Mouse (Mus musculus) embryonic facial prominence, embryonic 15.5 days (tissue): Measurements from ENCODE around the gene Sema3b. TPM values are rescaled to one million over a fixed set of nuclear protein-coding genes. Genes with fewer than 3 reads are reported as not detected.

Source experiments
- ATAC-seq: fragments of 200-750 bp; cut with Nextera tagmentation; 2 replicates; pipeline ENCODE4 v1.8.0; 2017; ENCODE audit warnings: low read depth, moderate TSS enrichment; ENCODE audit not compliant: insufficient number of reproducible peaks, low FRiP score, low TSS enrichment
- H3K27ac ChIP-seq: fragments of 300-500 bp; sonication (generic); replicated peaks from 2 replicates; pipeline ENCODE4 v1.5.1; 2015; ENCODE audit warnings: mild to moderate bottlenecking, inconsistent platforms
- H3K27me3 ChIP-seq: fragments of 300-500 bp; sonication (generic); 2 replicates; pipeline ENCODE4 v1.6.1; 2015; ENCODE audit warnings: inconsistent platforms
- H3K36me3 ChIP-seq: fragments of 300-500 bp; sonication (generic); 2 replicates; pipeline ENCODE4 v1.6.1; 2015; ENCODE audit warnings: mild to moderate bottlenecking, inconsistent platforms
- H3K4me1 ChIP-seq: fragments of 300-500 bp; sonication (generic); 2 replicates; pipeline ENCODE4 v1.6.1; 2015; ENCODE audit warnings: inconsistent platforms
- H3K4me2 ChIP-seq: fragments of 300-500 bp; sonication (generic); replicated peaks from 2 replicates; pipeline ENCODE4 v1.6.1; 2015; ENCODE audit warnings: mild to moderate bottlenecking, inconsistent platforms
- H3K4me3 ChIP-seq: fragments of 300-500 bp; sonication (generic); replicated peaks from 2 replicates; pipeline ENCODE4 v1.5.1; 2015; ENCODE audit warnings: mild to moderate bottlenecking, inconsistent platforms
- H3K9ac ChIP-seq: fragments of 300-500 bp; sonication (generic); 2 replicates; pipeline ENCODE4 v1.6.1; 2015; ENCODE audit warnings: inconsistent platforms
- H3K9me3 ChIP-seq: fragments of 300-500 bp; sonication (generic); replicated peaks from 2 replicates; pipeline ENCODE4 v1.6.1; 2016; ENCODE audit warnings: inconsistent platforms
- WGBS: fragments of 180-500 bp; shearing (Covaris S2); methylation state at CpG from one replicate; pipeline ENCODE4 v1.1.7; 2015; 5-methylcytosine and 5-hydroxymethylcytosine counted together
- polyA plus RNA-seq: library from polyadenylated mRNA; unstranded; fragments of >200 nt; fragmentation: Nextera tagmentation; extraction: Ambion mirVana; gene quantifications from 2 replicates; pipeline ENCODE4 v1.2.1, GENCODE M21; 2015

The Sema3b gene
- polyA plus RNA-seq, 1 experiment from 2014 or later, result 21.2 TPM

DNA sequence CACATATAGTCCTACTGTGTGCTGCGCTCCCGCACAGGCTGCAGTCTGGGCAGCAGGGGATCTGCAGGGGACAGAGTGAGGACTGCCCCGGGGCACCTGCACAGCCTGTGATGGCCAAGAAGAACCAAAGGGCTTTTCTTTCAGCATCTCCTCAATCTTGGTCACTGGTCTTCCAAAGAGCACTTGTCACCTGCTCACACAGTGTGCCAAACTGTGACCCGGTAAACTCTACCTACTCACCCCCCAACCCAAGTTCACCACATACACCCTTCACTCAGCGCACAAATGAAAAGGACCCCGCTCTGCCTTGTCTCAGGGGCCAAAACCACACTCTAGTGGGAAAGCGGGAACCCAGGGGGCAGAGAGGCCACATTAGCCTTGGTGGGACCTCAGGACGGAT lies 22.8 kb upstream of the Sema3b start:
- Histone ChIP-seq H3K9me3 (no peaks in the 10 kb centered on the region), H3K4me1 (peaks cover 82% of the 10 kb centered on the region), H3K27ac (peak overlapping the region; percentile 94), H3K4me3 (peak overlapping the region; percentile 82), H3K9ac (no peak overlapping the region), H3K4me2 (peak overlapping the region; percentile 95), H3K36me3 (no peaks in the 10 kb centered on the region), H3K27me3 (no peaks in the 10 kb centered on the region)
- ATAC-seq, result no peak
- WGBS, result 77% methylated on average over 8 of the region's 8 CpGs

GRCm38 (mm10) chr9:107631311-107631826 lies 22.3 kb upstream of the Sema3b start:
- no peak for ATAC-seq
- Histone ChIP-seq H3K4me1 (peaks cover 87% of the 10 kb centered on the region), H3K36me3 (no peaks in the 10 kb centered on the region), H3K27me3 (no peaks in the 10 kb centered on the region), H3K27ac (peak overlapping the region; percentile 94), H3K9me3 (no peaks in the 10 kb centered on the region), H3K4me3 (no peak overlapping the region), H3K4me2 (peak overlapping the region; percentile 95), H3K9ac (no peak overlapping the region)
- WGBS, result 61% methylated on average over 9 of the region's 9 CpGs

DNA sequence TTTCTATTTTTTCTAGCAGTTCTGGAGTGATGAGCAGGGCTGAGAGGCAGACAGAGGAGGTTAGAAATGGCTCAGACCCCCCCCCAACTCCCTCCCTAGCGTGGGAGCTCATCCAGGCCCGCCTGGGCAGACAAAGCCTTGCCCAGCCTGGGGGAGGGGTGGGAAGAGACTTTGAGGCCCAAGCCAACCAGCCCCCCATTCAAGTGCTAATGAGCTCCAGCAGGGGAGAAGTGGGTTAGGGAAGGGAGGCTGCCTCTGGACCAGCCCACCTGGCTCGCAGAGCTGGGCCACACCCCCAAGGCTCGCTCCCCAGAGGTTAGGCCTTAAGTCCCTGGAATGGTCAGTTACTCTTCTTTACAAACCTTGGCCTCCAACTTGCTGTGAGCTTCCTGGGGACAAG lies 21.5 kb upstream of the Sema3b start:
- Histone ChIP-seq H3K4me2 (peak overlapping the region; percentile 36), H3K27ac (peak overlapping the region; percentile 94), H3K4me1 (peaks cover 88% of the 10 kb centered on the region), H3K9me3 (no peaks in the 10 kb centered on the region), H3K36me3 (0 out of 2 replicates have a peak, but pooled peaks cover 1% of the 10 kb centered on the region), H3K4me3 (peak overlapping the region; percentile 15; the same call in 1 of the 2 replicates), H3K27me3 (no peaks in the 10 kb centered on the region), H3K9ac (no peak overlapping the region)
- no peak for ATAC-seq
- 3% methylated on average over 4 of the region's 4 CpGs for WGBS

- no peaks in the 10 kb centered on the region for H3K27me3 ChIP-seq
- peak overlapping the region; percentile 94 for H3K27ac ChIP-seq
- H3K36me3 ChIP-seq, result peaks cover 8% of the 10 kb centered on the region
- no peak overlapping the region for H3K9ac ChIP-seq
- 17% methylated on average over 14 of the region's 14 CpGs for WGBS
- peak overlapping the region; percentile 15; the same call in 1 of the 2 replicates for H3K4me3 ChIP-seq
- H3K4me1 ChIP-seq, result peaks cover 91% of the 10 kb centered on the region
- no peak for ATAC-seq
- H3K4me2 ChIP-seq, result peak overlapping the region; percentile 36
- no peaks in the 10 kb centered on the region for H3K9me3 ChIP-seq
Observed at GRCm38 (mm10) chr9:107629901-107630425, 20.9 kb upstream of the Sema3b start.

DNA sequence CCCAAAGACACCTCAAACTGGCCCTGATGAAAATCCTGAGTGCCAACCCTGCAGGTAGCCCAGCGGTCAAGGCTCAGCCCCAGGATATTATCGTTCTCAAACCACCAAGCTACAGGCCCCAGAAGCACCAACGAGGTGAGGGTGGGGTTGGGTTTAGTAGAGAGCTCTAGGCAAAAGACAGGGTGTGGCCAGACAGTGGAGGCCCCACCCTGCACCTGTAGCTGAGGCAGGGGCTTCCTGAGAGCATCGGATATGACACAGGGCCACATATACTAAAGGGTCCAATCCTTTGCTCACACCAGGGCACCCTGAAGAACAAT lies 20.3 kb upstream of the Sema3b start:
- Histone ChIP-seq H3K4me3 (no peak overlapping the region), H3K9me3 (no peaks in the 10 kb centered on the region), H3K27me3 (no peaks in the 10 kb centered on the region), H3K4me1 (peaks cover 94% of the 10 kb centered on the region), H3K4me2 (peak overlapping the region; percentile 17), H3K27ac (peak overlapping the region; percentile 94), H3K36me3 (peaks cover 12% of the 10 kb centered on the region), H3K9ac (no peak overlapping the region)
- no peak for ATAC-seq
- 32% methylated on average over 4 of the region's 4 CpGs for WGBS

DNA sequence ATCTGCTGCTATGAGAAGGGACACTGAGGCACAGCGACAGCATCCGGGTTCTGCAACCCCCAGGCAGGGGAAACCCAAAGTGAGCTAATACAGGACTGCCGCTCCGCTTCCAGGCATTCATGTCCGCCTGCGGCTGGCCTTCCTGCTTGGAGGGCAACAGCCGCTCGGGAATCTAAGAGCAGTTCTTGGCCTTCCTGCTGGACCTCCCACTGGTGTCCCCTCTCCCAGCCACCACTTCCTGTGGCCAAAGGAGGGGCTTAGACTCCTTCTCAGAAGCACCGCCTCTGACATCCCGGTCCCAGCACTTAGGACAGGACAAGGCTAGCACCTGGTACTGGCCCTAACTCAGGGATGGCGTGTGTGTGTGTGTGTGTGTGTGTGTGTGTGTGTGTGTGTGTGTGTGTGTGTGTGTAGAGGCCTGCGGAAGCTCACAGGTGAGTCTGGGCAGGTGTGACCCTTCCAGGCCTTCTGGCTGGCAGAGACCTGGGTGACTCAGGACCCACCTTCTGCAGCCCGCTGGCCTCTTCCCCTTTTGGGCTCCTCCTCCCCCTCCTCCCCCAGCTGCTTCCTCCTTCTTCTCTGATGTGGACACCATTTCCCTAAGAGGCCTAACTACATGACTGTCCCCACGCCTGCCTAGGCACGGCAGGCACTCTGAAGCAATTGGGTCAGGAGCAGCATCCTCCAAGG lies 19.8 kb upstream of the Sema3b start:
- Histone ChIP-seq H3K36me3 (peaks cover 17% of the 10 kb centered on the region), H3K27ac (peak overlapping the region; percentile 94), H3K4me3 (no peak overlapping the region), H3K4me1 (peaks cover 94% of the 10 kb centered on the region), H3K27me3 (no peaks in the 10 kb centered on the region), H3K9me3 (no peaks in the 10 kb centered on the region), H3K9ac (0 out of 2 replicates have a peak overlapping the region, but pooled peaks have one; percentile 4), H3K4me2 (peak overlapping the region; percentile 17)
- WGBS, result 54% methylated on average over 15 of the region's 15 CpGs
- no peak for ATAC-seq

- Histone ChIP-seq H3K36me3 (peaks cover 29% of the 10 kb centered on the region), H3K27me3 (no peaks in the 10 kb centered on the region), H3K27ac (peak overlapping the region; percentile 94), H3K9me3 (no peaks in the 10 kb centered on the region), H3K9ac (peak overlapping the region; percentile 2; the same call in 1 of the 2 replicates), H3K4me2 (peak overlapping the region; percentile 38), H3K4me3 (no peak overlapping the region), H3K4me1 (peaks cover 86% of the 10 kb centered on the region)
- 41% methylated on average over 20 of the region's 20 CpGs for WGBS
- ATAC-seq, result no peak
Observed at GRCm38 (mm10) chr9:107627387-107628255, 18.6 kb upstream of the Sema3b start.

GRCm38 (mm10) chr9:107626844-107627277 lies 17.8 kb upstream of the Sema3b start:
- ATAC-seq, result peak; percentile 63
- Histone ChIP-seq H3K4me3 (peak overlapping the region; percentile 22), H3K4me2 (peak overlapping the region; percentile 38), H3K9me3 (no peaks in the 10 kb centered on the region), H3K9ac (peak overlapping the region; percentile 2; the same call in 1 of the 2 replicates), H3K4me1 (peaks cover 79% of the 10 kb centered on the region), H3K36me3 (peaks cover 37% of the 10 kb centered on the region), H3K27me3 (no peaks in the 10 kb centered on the region), H3K27ac (peak overlapping the region; percentile 94)
- 0% methylated on average over 2 of the region's 2 CpGs for WGBS

DNA sequence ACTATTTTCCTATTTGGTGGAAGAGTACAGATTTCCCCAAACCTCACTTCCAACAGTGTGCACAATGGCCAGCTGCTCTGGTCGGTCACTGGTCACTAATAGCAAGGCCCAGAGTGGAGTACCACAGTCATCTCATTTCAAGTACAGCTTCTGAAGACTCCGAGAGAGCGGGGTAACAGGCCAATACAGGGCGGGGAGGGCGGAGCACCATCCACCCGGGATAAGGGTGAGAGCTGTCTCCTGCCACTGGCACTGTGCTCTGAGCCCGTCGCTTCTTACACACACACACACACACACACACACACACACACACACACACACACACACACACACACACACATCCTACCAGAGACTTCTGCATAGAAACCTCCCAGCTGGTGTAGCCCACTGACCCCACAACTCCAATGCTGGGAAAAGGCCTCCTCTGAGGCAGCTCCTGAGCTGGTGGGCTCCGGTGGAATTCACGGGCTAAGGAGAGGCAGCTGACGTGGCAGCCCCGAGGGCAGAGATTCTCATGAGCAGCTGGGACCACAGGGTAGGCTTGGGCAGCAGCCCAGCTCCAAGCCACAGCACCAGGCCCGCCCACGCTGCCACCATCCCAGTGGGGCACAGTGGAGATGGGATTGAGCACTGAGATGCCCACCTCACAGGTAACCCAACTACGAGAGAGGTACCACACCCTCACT lies 17.3 kb upstream of the Sema3b start:
- Histone ChIP-seq H3K27ac (peak overlapping the region; percentile 94), H3K4me1 (peaks cover 73% of the 10 kb centered on the region), H3K9ac (peak overlapping the region; percentile 2; the same call in 1 of the 2 replicates), H3K27me3 (no peaks in the 10 kb centered on the region), H3K4me3 (peak overlapping the region; percentile 22), H3K4me2 (peak overlapping the region; percentile 38), H3K36me3 (peaks cover 38% of the 10 kb centered on the region), H3K9me3 (no peaks in the 10 kb centered on the region)
- ATAC-seq, result peak; percentile 71
- 28% methylated on average over 15 of the region's 15 CpGs for WGBS

DNA sequence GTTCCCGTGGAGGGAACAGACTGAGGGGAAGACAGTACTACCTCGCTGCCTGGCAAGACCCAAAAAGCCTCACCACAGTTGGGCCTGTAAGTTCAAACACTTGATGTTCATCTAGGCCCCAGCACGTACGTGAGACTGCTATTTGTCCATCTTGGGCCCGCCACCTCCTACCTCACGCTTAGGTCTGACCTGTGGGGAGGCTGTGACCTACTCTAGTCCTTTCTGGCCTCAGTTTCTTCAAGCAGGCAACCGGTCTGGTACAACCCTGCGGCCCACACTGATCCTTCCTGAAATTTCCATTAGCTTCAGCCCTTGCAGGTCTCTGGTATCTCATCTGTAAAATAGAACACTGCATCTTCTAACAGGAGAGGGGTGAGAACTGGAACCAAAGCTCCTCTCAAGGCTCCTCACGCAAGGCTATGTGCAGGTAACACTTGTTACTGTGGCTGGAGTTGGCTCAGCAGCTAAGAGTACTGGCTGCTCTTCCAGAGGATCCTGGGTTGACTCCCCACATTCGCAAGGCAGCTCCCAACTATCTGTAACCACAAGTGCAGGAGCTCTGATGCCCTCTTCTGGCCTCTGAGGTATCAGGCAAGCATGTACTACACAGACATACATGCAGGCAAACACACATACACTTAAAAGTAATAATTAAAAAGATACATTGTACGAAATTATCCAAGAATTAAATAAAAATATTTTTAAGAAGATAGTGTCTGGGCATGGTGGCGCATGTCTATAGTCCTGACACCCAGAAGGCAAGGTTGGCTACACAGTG lies 16.5 kb upstream of the Sema3b start:
- Histone ChIP-seq H3K4me1 (peaks cover 70% of the 10 kb centered on the region), H3K36me3 (peaks cover 38% of the 10 kb centered on the region), H3K27me3 (no peaks in the 10 kb centered on the region), H3K27ac (peak overlapping the region; percentile 94), H3K9ac (no peak overlapping the region), H3K4me2 (no peak overlapping the region), H3K9me3 (no peaks in the 10 kb centered on the region), H3K4me3 (no peak overlapping the region)
- WGBS, result 89% methylated on average over 12 of the region's 12 CpGs
- no peak for ATAC-seq
